Mouse (Mus musculus): ENCODE data around the gene Adh5.

GRCm38 (mm10) chr3:138454711-138455435 lies 12.0 kb downstream of the Adh5 start:
- TF ChIP-seq CTCF (IDR thresholded peaks at IDR 0.05) (no peak), POLR2A (IDR thresholded peaks at IDR 0.05; ENCODE audit: insufficient read depth, low read depth, low read length) (no peak)

All from heart, adult 2 months (tissue).